Mouse (Mus musculus) liver, embryonic 14.5 days (tissue): Measurements from ENCODE around the gene Ccl27b. TPM values are rescaled to one million over a fixed set of nuclear protein-coding genes. Genes with fewer than 3 reads are reported as not detected.
"Not testable (repeated sequence)": the region's sequence is repeated elsewhere in the genome, so short reads cannot be mapped to it uniquely, and the experiment has no call there.

Experiments used
- ATAC-seq: fragments of 200-750 bp; cut with Nextera tagmentation; 2 replicates; pipeline ENCODE4 v1.8.0; 2017; ENCODE audit warnings: moderate number of reproducible peaks, mild to moderate bottlenecking, moderate library complexity; ENCODE audit not compliant: insufficient read depth
- DNase-seq, 3 experiments: peaks; one replicate each; pipeline ENCODE4 v3.0.0-alpha.2; 2012 to 2013; ENCODE audit warnings: low read depth in 3 of 3, low spot score in 3 of 3
- H3K27ac ChIP-seq: fragments of 300-500 bp; sonication (generic); 2 replicates; pipeline ENCODE4 v1.5.1; 2014; ENCODE audit warnings: moderate library complexity, mild to moderate bottlenecking, control low read depth, inconsistent platforms
- H3K27me3 ChIP-seq: fragments of 300-500 bp; sonication (generic); 2 replicates; pipeline ENCODE4 v1.6.1; 2014; ENCODE audit warnings: mild to moderate bottlenecking, low read length, moderate library complexity; ENCODE audit not compliant: control insufficient read depth, insufficient read depth
- H3K36me3 ChIP-seq: fragments of 300-500 bp; sonication (generic); replicated peaks from 2 replicates; pipeline ENCODE4 v1.6.1; 2014; ENCODE audit warnings: low read depth; ENCODE audit not compliant: control insufficient read depth, insufficient read depth
- H3K4me1 ChIP-seq, 2 experiments: fragments of 200-500 bp in 1 of 2; fragments of 300-500 bp in 1 of 2; sonication (generic) in 1 of 2; replicated peaks; 2 replicates each; pipeline ENCODE4 v1.6.1; 2012 to 2014; ENCODE audit warnings: antibody characterized with exemption in 1 of 2, inconsistent platforms in 1 of 2, low read length in 1 of 2; ENCODE audit not compliant: control insufficient read depth in 2 of 2, insufficient read depth in 2 of 2
- H3K4me2 ChIP-seq: fragments of 300-500 bp; sonication (generic); 2 replicates; pipeline ENCODE4 v1.6.1; 2014; ENCODE audit warnings: low read depth, mild to moderate bottlenecking, control low read depth, moderate library complexity
- H3K4me3 ChIP-seq, 2 experiments: fragments of 200-500 bp in 1 of 2; fragments of 300-500 bp in 1 of 2; sonication (generic) in 1 of 2; 2 replicates each; pipeline ENCODE4 v1.5.1; 2012 to 2014; ENCODE audit warnings: low read depth in 2 of 2, low read length in 2 of 2, mild to moderate bottlenecking in 2 of 2, control low read depth in 1 of 2, inconsistent platforms in 1 of 2, moderate library complexity in 1 of 2; ENCODE audit not compliant: insufficient read depth in 1 of 2
- H3K9ac ChIP-seq: fragments of 300-500 bp; sonication (generic); replicated peaks from 2 replicates; pipeline ENCODE4 v1.6.1; 2014; ENCODE audit warnings: mild to moderate bottlenecking, control low read depth, moderate library complexity
- H3K9me3 ChIP-seq: fragments of 300-500 bp; sonication (generic); 2 replicates; pipeline ENCODE4 v1.6.1; 2016; ENCODE audit warnings: low read length, mixed read lengths; ENCODE audit not compliant: control insufficient read depth
- WGBS: fragments of 180-500 bp; shearing (Covaris S2); extraction: QIAGEN DNeasy Blood & Tissue Kit; methylation state at CpG from one replicate; pipeline ENCODE4 v1.1.7; 2014; ENCODE audit not compliant: insufficient replicate concordance; 5-methylcytosine and 5-hydroxymethylcytosine counted together
- polyA plus RNA-seq, 2 experiments: library from polyadenylated mRNA; depleted of rRNA in 1 of 2; stranded (reverse) in 1 of 2; unstranded in 1 of 2; fragments of >200 nt; fragmentation: Nextera tagmentation in 1 of 2; extraction: Ambion mirVana in 1 of 2; gene quantifications; 2 replicates each; pipeline versions ENCODE4 v1.2.1 to v1.2.3; 2012 to 2014

The Ccl27b gene
- polyA plus RNA-seq (2012; rRNA removed) (not detected in 2 replicates), polyA plus RNA-seq (2014; fragmentation: Nextera tagmentation; extraction: Ambion mirVana) (not detected in 2 replicates)

GRCm38 (mm10) chr4:42654951-42655350 lies at the start of gene Ccl27b:
TSS of gene Ccl27b (plus strand) at chr4:42655251.
- no CpG with 5 or more reads among the region's 9 CpGs for WGBS

DNA sequence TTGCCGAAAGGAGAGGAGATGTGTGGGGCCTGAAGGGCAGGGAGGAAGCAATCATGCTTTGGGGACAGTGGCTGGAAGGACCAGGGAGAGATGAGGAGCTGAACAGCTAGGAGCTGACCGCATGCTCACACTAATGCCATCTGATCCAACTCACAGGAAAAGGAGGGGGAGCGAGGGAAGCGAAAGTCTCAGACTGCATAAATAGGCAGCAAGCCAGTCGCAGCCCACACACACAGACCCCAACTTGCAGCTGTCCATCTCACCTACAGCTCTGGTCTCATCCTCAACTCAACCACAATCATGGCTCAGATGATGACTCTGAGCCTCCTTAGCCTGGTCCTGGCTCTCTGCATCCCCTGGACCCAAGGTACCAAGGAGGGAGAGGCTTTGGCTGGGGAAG lies 43.2 kb upstream of the Ccl27b start, which contains the start of gene Gm10591:
Gene Gm10591, plus strand, starts transcription at position 301 of the 400 bp plus-strand sequence.
- WGBS, result no CpG with 5 or more reads among the region's 5 CpGs

More at GRCm38 (mm10) chr4:42654951-42655350, at the start of gene Ccl27b:
- H3K36me3 ChIP-seq, H3K4me1 ChIP-seq, DNase-seq, ATAC-seq, H3K9ac ChIP-seq, H3K4me2 ChIP-seq, H3K4me3 ChIP-seq, H3K27me3 ChIP-seq, H3K9me3 ChIP-seq, H3K27ac ChIP-seq: not testable (repeated sequence)

GRCm38 (mm10) chr4:42629419-42629818 lies 25.6 kb upstream of the Ccl27b start, which contains the start of gene Gm2564:
TSS of gene Gm2564 (plus strand) at chr4:42629719.
- H3K4me1 ChIP-seq, H3K9me3 ChIP-seq, H3K27me3 ChIP-seq, H3K9ac ChIP-seq, H3K36me3 ChIP-seq, H3K4me2 ChIP-seq, ATAC-seq, H3K4me3 ChIP-seq, DNase-seq, H3K27ac ChIP-seq: not testable (repeated sequence)
- no CpG with 5 or more reads among the region's 8 CpGs for WGBS

More for the DNA sequence above, 43.2 kb upstream of the Ccl27b start, which contains the start of gene Gm10591:
- H3K4me1 ChIP-seq, H3K9me3 ChIP-seq, H3K36me3 ChIP-seq, H3K27me3 ChIP-seq, H3K27ac ChIP-seq, ATAC-seq, H3K4me2 ChIP-seq, DNase-seq, H3K9ac ChIP-seq, H3K4me3 ChIP-seq: not testable (repeated sequence)

DNA sequence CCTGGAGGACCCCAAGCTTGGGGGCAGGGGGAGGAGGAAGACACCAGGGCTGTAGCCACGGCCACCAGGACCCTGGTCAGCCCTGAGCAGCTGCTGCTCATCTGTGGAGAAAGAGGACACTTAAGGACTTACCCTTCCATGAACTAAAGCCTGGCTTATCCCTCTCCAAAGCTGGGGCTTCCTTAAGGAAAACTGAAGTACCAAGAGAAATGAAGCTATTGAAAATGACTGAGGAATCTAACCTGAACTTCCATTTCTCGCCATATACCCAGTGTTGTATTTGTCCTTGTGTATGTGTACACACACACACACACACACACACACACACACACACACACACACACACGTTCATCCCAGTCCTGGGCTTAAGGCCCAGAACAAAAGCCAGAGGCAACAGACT lies 6.7 kb downstream of the Ccl27b start, which contains the start of gene Il11ra2:
Gene Il11ra2, minus strand, starts transcription at position 101 of the 400 bp plus-strand sequence.
- not testable (repeated sequence) for H3K27ac ChIP-seq, H3K4me2 ChIP-seq, H3K9ac ChIP-seq, H3K36me3 ChIP-seq, H3K9me3 ChIP-seq, ATAC-seq, H3K27me3 ChIP-seq, H3K4me1 ChIP-seq, DNase-seq, H3K4me3 ChIP-seq
- no CpG with 5 or more reads among the region's 3 CpGs for WGBS

- no CpG with 5 or more reads among the region's 4 CpGs for WGBS
- H3K36me3 ChIP-seq, H3K4me1 ChIP-seq, H3K4me2 ChIP-seq, H3K9me3 ChIP-seq, H3K27ac ChIP-seq, ATAC-seq, DNase-seq, H3K4me3 ChIP-seq, H3K27me3 ChIP-seq, H3K9ac ChIP-seq: not testable (repeated sequence)
These were observed 20.4 kb downstream of the Ccl27b start for GRCm38 (mm10) chr4:42675415-42675814.

- H3K4me1 ChIP-seq, DNase-seq, H3K36me3 ChIP-seq, ATAC-seq, H3K27me3 ChIP-seq, H3K9ac ChIP-seq, H3K4me2 ChIP-seq, H3K4me3 ChIP-seq, H3K9me3 ChIP-seq, H3K27ac ChIP-seq: not testable (repeated sequence)
- no CpG with 5 or more reads among the region's 7 CpGs for WGBS
These were observed 24.3 kb downstream of the Ccl27b start for GRCm38 (mm10) chr4:42679365-42679764.

DNA sequence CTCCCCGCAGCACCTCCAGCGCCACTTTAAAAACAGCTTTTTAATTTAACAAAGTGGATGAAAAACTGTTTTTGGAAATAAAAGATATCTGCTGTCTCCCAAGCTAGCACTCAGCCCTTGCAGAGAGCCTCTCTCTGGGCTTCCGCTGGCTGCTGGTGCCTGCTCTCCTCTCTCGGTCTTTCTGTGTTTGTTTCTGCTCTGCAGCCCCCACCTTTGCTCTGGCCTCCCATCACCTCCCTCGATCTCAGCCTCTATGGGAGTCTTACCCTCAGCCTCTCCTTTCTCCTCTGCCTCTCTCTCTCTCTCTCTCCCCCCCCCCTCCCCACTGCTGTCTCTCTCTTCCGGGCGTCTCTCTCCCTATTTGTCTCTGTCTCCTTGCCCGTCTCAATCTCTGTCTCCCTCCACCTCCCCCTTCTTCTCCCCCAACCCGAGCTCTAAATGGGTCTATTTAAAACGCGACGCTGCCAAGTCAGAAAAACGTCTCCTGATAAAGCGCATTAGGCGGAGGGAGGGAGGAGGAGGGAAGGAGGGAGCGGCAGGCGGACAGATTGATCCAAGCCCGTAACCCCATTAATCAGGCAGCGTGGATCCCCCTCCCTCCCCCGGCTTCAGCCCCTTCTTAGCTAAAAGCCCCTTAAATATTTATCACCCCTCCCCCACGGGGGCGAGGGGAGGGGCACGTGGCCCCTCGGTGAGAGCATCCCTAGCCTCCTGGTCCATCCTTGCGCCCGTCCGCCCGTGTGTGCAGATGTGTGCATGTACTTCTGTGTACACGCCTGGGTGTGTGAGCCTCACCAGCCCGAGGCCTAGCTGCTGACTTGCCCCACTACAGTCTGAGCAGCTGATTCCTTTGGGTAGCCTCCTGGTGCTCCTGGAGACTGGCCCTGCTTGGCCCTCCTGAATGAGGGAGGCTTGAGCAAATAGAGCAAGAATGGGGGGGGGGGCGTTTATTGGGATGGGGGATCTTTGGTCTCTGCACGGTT lies 25.6 kb downstream of the Ccl27b start:
- H3K4me1 ChIP-seq, H3K4me2 ChIP-seq, ATAC-seq, H3K27me3 ChIP-seq, H3K4me3 ChIP-seq, H3K27ac ChIP-seq, H3K36me3 ChIP-seq, H3K9me3 ChIP-seq, DNase-seq, H3K9ac ChIP-seq: not testable (repeated sequence)
- WGBS, result no CpG with 5 or more reads among the region's 32 CpGs
